Mouse (Mus musculus) bone marrow macrophage, adult 2 months (primary cell): Measurements from ENCODE around the gene N4bp3. TPM values are rescaled to one million over a fixed set of nuclear protein-coding genes. Genes with fewer than 3 reads are reported as not detected.

Source experiments
- H3K27ac ChIP-seq: 2 replicates; pipeline ENCODE4 v1.5.1; 2012; ENCODE audit warnings: low read depth, low read length; ENCODE audit not compliant: insufficient read depth
- H3K4me1 ChIP-seq: 2 replicates; pipeline ENCODE4 v1.6.1; 2012; ENCODE audit warnings: low read length; ENCODE audit not compliant: control insufficient read depth, insufficient read depth
- H3K4me3 ChIP-seq: 2 replicates; pipeline ENCODE4 v1.5.1; 2012; ENCODE audit warnings: mild to moderate bottlenecking, low read length, moderate library complexity; ENCODE audit not compliant: insufficient read depth
- CTCF ChIP-seq: IDR thresholded peaks from 2 replicates; pipeline ENCODE4 v1.5.1; 2012; ENCODE audit warnings: low read depth, mild to moderate bottlenecking, low read length, moderate library complexity
- POLR2A ChIP-seq: IDR thresholded peaks from 2 replicates; pipeline ENCODE4 v1.6.1; 2012; ENCODE audit warnings: mild to moderate bottlenecking, low read depth, low read length, borderline replicate concordance
- polyA plus RNA-seq: library from polyadenylated mRNA; stranded (reverse); fragments of >200 nt; gene quantifications from 2 replicates; pipeline ENCODE4 v1.2.4, GENCODE M21; 2012; ENCODE audit not compliant: missing spikeins, insufficient read depth, insufficient read length

N4bp3 gene
- polyA plus RNA-seq, 1 experiment: 9.8 TPM

DNA sequence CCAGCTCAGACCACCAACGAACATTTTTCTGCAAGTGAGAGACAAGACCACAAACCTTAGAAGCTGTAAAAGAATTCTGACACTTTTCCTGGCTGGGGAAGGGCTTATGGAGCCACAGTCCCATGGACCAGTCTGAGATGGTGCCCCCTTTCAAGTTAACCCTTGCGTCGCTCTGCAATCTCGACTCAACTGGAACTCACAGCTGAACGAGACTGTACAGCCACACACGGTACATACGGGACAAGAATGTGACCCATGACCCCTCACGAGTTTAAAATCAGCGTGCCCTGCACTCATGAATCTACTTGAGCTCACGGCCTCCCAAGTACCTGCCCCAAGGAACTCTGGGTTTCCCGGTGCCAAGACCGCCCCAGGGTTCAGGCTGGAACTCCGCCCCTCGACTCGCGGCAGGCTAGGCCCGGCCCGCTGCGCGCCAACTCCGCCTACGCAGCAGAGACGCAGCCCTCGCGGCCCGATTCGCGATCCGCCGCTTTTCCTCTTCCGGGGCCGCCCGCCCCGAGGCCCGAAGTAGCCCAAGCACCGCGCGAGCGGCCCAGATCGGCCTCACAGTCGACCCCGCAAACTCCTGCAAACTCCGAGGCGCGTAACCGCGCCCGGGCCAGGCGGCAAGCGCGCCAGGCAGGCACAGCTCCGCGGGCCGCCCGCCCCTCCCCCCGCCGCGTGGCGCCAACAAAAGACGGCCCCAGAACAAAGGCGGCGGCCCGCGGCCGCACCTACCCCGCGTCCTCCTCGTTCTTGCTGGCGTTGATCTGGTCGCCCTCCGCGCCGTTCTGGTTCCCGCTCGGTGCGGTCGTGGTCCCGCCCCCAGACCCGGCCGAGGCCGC lies 44.8 kb downstream of the N4bp3 start:
- peak overlapping the region; percentile 94 for H3K4me3 ChIP-seq
- H3K4me1 ChIP-seq: peaks cover 9% of the 10 kb centered on the region
- TF ChIP-seq POLR2A (no peak), CTCF (no peak)
- peak overlapping the region; percentile 89 for H3K27ac ChIP-seq

- no peak overlapping the region for H3K4me3 ChIP-seq
- peaks cover 6% of the 10 kb centered on the region for H3K4me1 ChIP-seq
- H3K27ac ChIP-seq: no peak overlapping the region
- no peak for TF ChIP-seq CTCF
Observed at GRCm38 (mm10) chr11:51602253-51602652, 48.4 kb downstream of the N4bp3 start.

DNA sequence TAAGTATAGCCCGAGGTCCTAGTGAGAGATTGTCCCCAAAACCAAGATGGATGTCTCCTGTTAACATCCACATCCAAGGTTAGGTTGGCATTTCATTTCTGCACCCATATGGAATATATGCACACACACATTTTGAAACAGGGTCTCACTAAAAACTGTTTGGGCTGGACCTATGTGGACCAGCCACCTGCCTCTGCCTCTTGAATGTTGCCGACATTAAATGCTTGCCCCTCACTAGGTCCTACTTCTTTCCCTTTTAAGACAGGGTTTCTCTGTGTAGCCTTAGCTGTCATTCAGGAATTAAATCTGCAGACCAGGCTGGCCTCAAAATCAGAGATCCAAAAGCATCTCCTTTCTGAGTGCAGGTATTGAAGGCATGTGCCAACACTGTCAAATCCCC lies 53.1 kb downstream of the N4bp3 start:
- H3K27ac ChIP-seq: no peak overlapping the region
- TF ChIP-seq CTCF (no peak), POLR2A (no peak)
- H3K4me1 ChIP-seq: peaks cover 17% of the 10 kb centered on the region
- no peak overlapping the region for H3K4me3 ChIP-seq

DNA sequence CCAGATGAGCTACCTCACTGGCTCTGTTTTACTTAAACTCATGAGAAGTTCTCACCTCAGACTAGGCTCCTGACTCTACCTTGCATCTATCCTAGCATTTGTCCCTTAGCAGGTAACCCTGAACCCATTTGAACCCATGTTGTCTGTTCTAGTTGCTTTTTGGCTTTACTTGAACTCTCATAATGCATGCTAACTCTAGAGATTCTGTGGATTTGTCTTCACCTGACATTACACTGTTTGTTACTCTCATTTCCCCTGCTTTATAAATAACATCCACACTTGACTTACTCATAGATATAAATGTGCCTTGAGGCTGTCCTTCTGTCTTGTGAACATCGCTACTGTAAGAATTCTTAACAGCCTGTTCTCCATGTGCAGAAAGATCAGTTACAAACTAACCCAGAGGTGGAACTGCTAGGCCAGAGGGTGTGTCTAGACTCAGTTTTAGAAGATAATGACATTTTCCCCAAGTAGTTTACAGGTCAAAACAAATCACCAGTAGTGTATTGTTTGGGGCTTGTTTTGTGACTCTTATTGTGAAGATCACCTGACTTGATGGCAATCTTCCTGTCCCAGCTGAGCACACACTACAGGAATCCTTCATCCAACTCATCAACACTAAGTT lies 55.1 kb downstream of the N4bp3 start:
- H3K4me3 ChIP-seq: no peak overlapping the region
- peak overlapping the region; percentile 13 for H3K27ac ChIP-seq
- peaks cover 19% of the 10 kb centered on the region for H3K4me1 ChIP-seq
- TF ChIP-seq CTCF (no peak), POLR2A (no peak)

DNA sequence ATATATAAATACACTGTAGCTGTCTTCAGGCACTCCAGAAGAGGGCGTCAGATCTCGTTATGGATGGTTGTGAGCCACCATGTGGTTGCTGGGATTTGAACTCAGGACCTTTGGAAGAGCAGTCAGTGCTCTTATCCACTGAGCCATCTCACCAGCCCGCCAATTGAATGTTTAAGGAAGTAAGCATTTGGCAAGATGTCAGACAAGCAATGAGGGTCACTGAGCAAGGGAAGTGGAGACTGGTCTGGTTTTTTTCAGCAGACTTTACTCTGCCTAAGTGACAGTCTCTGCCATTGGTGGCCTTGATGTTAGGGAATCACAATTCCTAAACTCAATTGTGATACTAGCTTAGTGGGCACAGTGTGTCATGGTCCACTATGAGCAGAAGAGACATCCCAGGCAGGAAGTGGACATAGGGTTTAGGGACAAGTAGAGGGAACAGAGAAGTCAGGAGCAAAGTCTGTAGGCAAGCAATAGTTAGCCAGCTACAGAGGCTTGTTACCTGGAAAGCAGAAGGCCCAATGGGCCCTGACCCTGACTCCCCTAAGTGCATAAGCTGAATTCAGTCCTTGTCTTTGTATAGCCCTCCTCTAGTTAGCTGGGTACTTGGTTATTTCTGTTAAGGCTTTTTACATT lies 55.8 kb downstream of the N4bp3 start:
- H3K27ac ChIP-seq: peak overlapping the region; percentile 13
- no peak overlapping the region for H3K4me3 ChIP-seq
- peaks cover 19% of the 10 kb centered on the region for H3K4me1 ChIP-seq
- TF ChIP-seq CTCF (no peak), POLR2A (no peak)

DNA sequence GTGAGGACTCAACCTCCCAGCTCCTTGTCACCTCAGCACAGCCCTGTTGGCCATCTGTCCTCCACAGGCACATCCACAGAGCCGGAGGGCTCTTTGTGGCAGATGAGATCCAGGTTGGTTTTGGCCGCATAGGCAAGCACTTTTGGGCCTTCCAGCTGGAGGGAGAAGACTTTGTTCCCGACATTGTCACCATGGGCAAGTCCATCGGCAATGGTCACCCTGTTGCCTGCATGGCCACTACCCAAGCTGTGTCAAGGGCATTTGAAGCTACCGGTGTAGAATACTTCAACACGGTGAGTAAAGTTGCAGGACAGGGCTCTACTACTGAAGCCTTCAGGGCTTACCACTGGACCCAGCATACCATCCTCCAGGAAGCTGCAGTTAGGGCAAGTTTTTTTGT lies 56.8 kb downstream of the N4bp3 start:
- Histone ChIP-seq H3K4me3 (no peak overlapping the region), H3K27ac (no peak overlapping the region), H3K4me1 (peaks cover 19% of the 10 kb centered on the region)
- TF ChIP-seq CTCF (no peak), POLR2A (no peak)

- peaks cover 19% of the 10 kb centered on the region for H3K4me1 ChIP-seq
- H3K4me3 ChIP-seq: no peak overlapping the region
- no peak overlapping the region for H3K27ac ChIP-seq
- TF ChIP-seq POLR2A (no peak), CTCF (no peak)
Observed at GRCm38 (mm10) chr11:51593368-51593767, 57.3 kb downstream of the N4bp3 start.

Other genes with a start within 250 kb of the N4bp3 start
- gene Phykpl, start 66.1 kb downstream of the N4bp3 start, polyA plus RNA-seq: 8.4 and 8.8 TPM in 2 replicates
- gene Hnrnpab, start 44.0 kb downstream of the N4bp3 start, polyA plus RNA-seq: 144 and 159 TPM in 2 replicates
- gene Nhp2, start 31.1 kb downstream of the N4bp3 start, polyA plus RNA-seq: 33.9 and 38.8 TPM in 2 replicates
- gene Rmnd5b, start 14.9 kb downstream of the N4bp3 start, polyA plus RNA-seq: 42.4 and 43.7 TPM in 2 replicates
- 8.1 and 9.2 TPM in 2 replicates for gene D930048N14Rik, start 112 bp upstream of the N4bp3 start, polyA plus RNA-seq
- gene 0610009B22Rik, start 38.0 kb upstream of the N4bp3 start, polyA plus RNA-seq: 39.2 and 40.0 TPM in 2 replicates
- 12.0 and 12.6 TPM in 2 replicates for gene Sec24a, start 112.8 kb upstream of the N4bp3 start, polyA plus RNA-seq
- gene Sar1b, start 112.8 kb upstream of the N4bp3 start, polyA plus RNA-seq: 51.9 and 52.7 TPM in 2 replicates
- gene Jade2, start 206.8 kb upstream of the N4bp3 start, polyA plus RNA-seq: 13.4 and 14.6 TPM in 2 replicates